Mouse (Mus musculus) embryonic fibroblast, embryonic 13.5 days (primary cell): ENCODE results near the gene Tead1. TPM values are rescaled to one million over a fixed set of nuclear protein-coding genes. Genes with fewer than 3 reads are reported as not detected.
A peak's percentile ranks its signal among the peaks of the same experiment; 100 is the strongest.

Source experiments
- H3K27ac ChIP-seq: 2 replicates; pipeline ENCODE4 v1.5.1; 2012; ENCODE audit warnings: low read length, control low read depth, inconsistent platforms; ENCODE audit not compliant: insufficient read depth
- H3K4me1 ChIP-seq: 2 replicates; pipeline ENCODE4 v1.6.1; 2011; ENCODE audit warnings: low read length; ENCODE audit not compliant: control insufficient read depth, insufficient read depth
- H3K4me3 ChIP-seq: 2 replicates; pipeline ENCODE4 v1.5.1; 2011; ENCODE audit warnings: mild to moderate bottlenecking, control low read depth, low read length; ENCODE audit not compliant: insufficient read depth
- CTCF ChIP-seq: IDR thresholded peaks from 2 replicates; pipeline ENCODE4 v1.5.1; 2011; ENCODE audit warnings: mild to moderate bottlenecking, control low read depth, low read length, moderate library complexity, borderline replicate concordance; ENCODE audit not compliant: insufficient read depth
- POLR2A ChIP-seq: IDR thresholded peaks from 2 replicates; pipeline ENCODE4 v1.6.1; 2011; ENCODE audit warnings: low read depth, mild to moderate bottlenecking, control low read depth, low read length, moderate library complexity
- polyA plus RNA-seq: library from polyadenylated mRNA; stranded (reverse); fragments of >200 nt; gene quantifications from 2 replicates; pipeline ENCODE4 v1.2.4, GENCODE M21; 2011; ENCODE audit warnings: low read depth; ENCODE audit not compliant: missing spikeins, insufficient read length

Gene Tead1
- polyA plus RNA-seq, 1 experiment = 209 TPM

DNA sequence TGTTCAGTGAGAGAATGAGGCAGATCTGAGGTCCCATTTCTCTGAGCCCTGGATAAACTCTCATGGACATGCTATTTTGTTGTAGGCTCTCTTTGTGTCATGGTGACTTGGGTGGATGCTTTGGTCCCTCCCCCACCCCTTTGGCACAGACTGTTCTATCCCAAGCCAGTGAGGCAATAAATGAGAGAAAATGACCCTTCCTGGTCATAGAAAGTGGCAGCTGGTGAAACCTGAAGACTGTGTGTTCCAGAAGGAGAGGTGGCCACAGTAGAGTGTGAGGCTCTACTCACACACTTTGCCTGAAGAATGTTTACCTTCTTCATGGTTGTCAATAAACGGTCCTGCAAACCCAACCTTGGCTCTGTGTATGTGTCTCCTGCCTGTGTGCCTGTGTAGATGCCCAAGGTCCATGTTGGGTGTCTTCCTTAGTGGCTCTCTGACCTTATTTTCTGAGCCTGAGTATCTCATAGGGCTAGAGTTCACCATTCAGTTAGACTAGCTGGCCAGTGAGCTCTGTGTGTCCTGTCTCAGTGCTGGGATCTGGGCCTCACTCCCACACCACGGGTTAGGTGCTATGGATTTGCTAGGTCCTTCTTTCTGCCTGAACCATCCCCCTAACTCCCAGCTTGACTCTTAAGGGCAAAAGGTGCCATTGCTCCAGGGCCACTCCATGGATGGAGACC lies 127.7 kb downstream of the Tead1 start:
- peak overlapping the region; percentile 85 for H3K27ac ChIP-seq
- H3K4me3 ChIP-seq = no peak overlapping the region
- TF ChIP-seq CTCF (no peak), POLR2A (no peak)
- H3K4me1 ChIP-seq = peaks cover 21% of the 10 kb centered on the region

DNA sequence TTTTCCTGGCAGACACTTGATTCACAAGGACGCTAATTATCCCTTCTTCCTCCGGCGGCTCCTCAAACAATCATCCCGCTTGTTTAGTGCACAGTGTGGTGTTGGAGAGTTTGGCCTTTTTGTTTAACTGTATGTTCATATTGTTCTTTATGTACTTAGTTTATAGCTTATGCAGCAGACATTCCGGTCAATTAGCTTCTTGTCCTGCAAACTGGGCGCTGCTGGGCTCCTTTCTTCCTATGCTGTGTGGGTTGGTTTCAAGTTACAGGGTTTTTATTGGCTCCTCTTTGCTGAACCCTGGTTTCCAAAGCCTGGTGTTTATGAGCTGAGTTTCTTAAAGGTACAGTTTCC lies 128.3 kb downstream of the Tead1 start:
- H3K4me1 ChIP-seq = peaks cover 21% of the 10 kb centered on the region
- H3K4me3 ChIP-seq = no peak overlapping the region
- TF ChIP-seq CTCF (no peak), POLR2A (no peak)
- peak overlapping the region; percentile 85 for H3K27ac ChIP-seq

DNA sequence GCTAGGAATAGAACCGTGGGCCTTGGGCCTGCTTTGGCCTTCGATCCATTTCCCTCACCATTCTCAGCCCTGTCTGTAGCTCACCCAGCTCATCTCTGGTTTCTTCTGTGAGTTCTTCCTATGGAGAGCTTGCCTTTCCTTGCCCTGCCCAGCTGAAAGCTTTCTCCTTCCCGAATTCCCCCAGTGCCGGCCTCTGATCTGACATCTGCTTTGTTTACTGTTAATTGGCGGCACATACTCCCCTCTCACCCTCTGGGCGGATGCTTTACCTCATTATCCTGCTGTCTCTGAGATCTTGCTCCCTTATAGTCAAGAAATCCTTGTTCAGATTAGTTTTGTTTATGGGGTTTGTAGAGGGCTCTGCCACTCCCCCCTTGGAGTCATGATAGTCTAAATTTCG lies 131.6 kb downstream of the Tead1 start:
- peaks cover 26% of the 10 kb centered on the region for H3K4me1 ChIP-seq
- TF ChIP-seq CTCF (no peak), POLR2A (no peak)
- H3K4me3 ChIP-seq = no peak overlapping the region
- no peak overlapping the region for H3K27ac ChIP-seq

DNA sequence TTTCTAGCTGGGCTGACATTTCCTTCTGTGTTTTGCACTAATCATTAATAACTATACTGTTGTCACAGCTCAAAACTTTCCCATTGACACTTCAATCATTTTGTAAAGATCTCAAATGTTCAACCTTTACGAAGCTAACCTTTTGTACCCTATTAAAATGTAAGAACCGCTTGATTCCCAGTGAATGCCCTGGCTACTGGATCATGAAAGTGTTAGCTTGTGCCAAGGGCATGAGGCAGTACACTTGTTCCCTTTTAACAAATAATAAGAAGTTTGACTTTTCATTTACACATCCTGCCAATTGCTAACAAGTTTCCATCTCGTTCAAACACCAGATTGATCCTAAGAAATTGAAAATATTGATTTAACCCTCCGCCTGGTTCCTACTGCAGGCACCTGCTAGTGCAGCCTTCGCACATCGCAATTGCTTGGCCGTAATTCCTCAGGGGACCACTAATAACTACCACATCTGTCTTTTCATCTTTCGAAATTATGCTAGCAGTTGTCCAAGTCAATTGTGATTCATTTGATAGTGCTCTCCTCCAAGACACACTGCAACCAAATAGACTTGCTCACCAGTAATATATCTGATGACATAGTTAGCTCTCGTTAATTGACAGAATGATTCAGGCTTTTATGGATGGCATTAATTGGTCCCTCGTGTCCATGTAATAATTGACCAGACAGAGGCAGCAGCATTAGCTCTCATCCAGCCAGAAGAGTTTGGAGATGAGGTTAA lies 133.1 kb downstream of the Tead1 start:
- Histone ChIP-seq H3K4me1 (peaks cover 12% of the 10 kb centered on the region), H3K4me3 (no peak overlapping the region), H3K27ac (0 out of 2 replicates have a peak overlapping the region, but pooled peaks have one; percentile 81)
- no peak for TF ChIP-seq CTCF
- no peak for TF ChIP-seq POLR2A

DNA sequence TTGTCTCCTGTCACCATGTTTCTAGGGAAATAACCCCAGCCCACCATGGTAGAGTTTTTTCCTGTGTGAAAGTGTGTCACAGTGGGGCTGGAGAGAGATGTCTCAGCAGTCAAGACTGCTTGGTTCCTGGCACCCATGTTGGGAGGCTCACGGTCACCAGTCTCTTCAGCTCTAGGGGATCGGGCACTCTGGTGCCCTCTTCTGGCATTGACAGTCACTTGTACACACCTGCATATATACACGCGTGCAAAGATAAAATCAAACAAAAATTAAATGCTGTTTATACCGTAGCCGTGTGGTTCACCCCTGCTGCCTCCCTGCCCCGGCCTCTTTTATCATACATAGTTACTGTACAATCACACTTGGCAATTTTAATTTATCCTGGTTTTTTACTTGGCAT lies 134.0 kb downstream of the Tead1 start:
- peak overlapping the region; percentile 81 for H3K27ac ChIP-seq
- H3K4me3 ChIP-seq = no peak overlapping the region
- H3K4me1 ChIP-seq = peaks cover 11% of the 10 kb centered on the region; the same call in 1 of the 2 replicates
- TF ChIP-seq CTCF = no peak
- no peak for TF ChIP-seq POLR2A

DNA sequence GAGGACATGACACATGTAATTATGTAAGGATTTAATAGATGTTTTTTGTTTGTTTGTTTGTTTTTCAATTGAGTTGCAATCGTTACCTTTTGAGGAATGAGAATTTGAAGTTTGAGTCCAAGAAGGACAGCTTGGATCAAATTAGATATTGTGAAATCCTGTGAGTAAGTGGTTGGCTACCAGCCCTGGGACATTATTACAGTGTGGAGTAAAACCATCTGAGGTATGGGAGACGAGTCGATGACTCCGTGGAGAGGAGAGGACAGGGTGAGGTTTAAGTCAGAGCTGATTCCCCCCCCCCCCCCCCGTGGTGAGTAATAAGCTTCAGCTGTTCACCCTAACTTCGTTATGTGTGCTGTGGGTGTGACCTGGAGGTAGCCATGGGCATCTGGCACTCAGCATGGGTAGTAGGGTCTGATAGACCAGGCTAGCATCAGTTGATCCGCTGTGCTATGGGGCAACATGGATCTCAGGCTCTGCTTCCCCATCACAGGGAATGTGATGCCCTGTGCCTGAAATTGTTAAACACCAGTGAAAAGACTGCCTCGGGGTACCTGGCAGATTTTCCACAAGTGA lies 134.7 kb downstream of the Tead1 start:
- no peak overlapping the region for H3K4me3 ChIP-seq

DNA sequence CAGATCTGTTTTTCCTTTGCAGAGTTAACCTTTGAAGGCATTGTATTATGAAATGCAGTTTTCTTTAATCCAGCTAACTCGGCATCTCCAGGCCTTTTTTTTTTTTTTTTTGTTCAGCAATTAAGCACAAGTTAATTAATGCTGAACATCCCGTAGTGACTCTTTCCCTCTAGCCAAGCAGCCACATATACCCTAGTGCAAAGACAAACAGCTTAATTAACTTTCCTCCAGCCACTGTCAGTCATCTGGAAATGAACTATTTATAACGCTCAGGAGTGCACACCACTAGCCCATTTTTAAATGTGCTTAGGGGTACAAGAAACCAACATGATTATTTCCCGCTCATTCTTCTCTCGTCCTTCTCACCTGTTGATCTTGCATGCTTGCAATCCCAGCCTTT lies 136.9 kb downstream of the Tead1 start:
- no peak overlapping the region for H3K27ac ChIP-seq
- peaks cover 22% of the 10 kb centered on the region for H3K4me1 ChIP-seq
- no peak overlapping the region for H3K4me3 ChIP-seq
- TF ChIP-seq POLR2A = no peak
- no peak for TF ChIP-seq CTCF

More for the DNA sequence above, 134.7 kb downstream of the Tead1 start:
- Histone ChIP-seq H3K27ac (peak overlapping the region; percentile 81), H3K4me1 (peaks cover 13% of the 10 kb centered on the region; the same call in 1 of the 2 replicates)
- TF ChIP-seq POLR2A = no peak
- no peak for TF ChIP-seq CTCF

DNA sequence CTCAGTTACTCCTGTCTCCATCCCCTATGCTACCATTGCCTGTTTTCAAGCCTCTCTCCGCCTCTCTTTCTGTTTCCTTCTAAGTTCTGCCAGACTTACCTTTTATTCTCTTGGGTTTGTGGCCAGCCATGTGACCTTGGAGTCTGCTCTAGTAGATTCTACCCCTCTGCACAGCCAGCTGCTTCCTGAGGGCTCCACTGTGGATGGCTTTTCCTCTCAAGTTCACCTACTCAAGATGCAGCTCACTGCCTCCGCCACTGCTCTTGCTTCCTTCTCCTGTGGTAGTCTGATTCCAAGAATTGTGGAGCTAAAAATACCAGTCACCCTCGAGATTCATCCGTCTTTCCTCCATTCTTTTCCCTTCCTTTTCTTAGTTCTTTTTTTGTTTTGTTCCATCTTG lies 140.7 kb downstream of the Tead1 start:
- Histone ChIP-seq H3K27ac (no peak overlapping the region), H3K4me1 (peaks cover 21% of the 10 kb centered on the region)

DNA sequence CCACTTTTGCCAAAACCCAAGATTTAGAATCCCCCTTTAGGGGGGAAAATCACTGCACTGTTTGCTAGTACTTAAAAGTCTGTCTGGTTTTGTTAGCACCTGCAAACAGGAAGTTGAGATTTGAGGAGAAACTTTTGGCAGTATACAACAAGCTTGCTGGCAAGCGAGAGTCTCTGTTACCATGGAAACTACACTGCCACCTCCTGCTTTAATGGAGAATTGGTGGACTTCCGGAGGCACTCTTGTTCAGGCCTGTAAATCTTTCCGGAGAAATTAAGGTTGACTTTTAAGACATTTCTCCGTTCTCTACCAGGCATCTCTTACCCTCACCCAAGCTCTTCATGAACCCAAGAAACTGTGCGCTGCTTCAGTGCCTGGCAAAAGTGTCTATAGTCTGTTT lies 143.8 kb downstream of the Tead1 start:
- peaks cover 36% of the 10 kb centered on the region for H3K4me1 ChIP-seq
- H3K4me3 ChIP-seq = no peak overlapping the region
- peak overlapping the region; percentile 93 for H3K27ac ChIP-seq
- TF ChIP-seq CTCF = no peak
- no peak for TF ChIP-seq POLR2A

More for the DNA sequence above, 140.7 kb downstream of the Tead1 start:
- no peak overlapping the region for H3K4me3 ChIP-seq
- TF ChIP-seq POLR2A = no peak
- TF ChIP-seq CTCF = no peak

DNA sequence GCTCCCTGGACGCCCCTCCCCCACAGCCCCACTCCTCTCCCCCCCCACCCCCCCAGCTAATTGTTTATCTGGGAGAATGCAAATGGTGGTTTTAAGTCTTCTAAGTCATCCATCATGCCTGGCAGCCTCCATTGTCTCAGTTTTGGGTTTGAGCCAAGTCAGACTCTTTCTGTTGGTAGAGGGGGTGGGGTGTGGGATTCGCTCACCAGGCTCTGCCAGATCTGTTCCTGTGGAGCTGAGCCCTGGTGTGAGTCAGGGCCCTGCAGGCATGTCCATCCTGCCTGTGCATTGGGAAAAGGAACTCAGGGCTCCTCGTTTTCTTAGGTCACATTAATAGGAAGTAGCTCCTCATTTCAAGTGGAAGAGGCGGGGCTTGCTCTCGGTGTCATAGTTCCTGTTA lies 144.5 kb downstream of the Tead1 start:
- peak overlapping the region; percentile 84 for H3K27ac ChIP-seq
- TF ChIP-seq CTCF (no peak), POLR2A (no peak)
- H3K4me3 ChIP-seq = no peak overlapping the region

More for the DNA sequence above, 144.5 kb downstream of the Tead1 start:
- peaks cover 39% of the 10 kb centered on the region for H3K4me1 ChIP-seq
